Mouse (Mus musculus) MEL (cell line): ENCODE data around the gene Batf2. TPM values are rescaled to one million over a fixed set of nuclear protein-coding genes. Genes with fewer than 3 reads are reported as not detected.

Source experiments
- DNase-seq: peaks from one replicate; pipeline ENCODE4 v3.0.0; 2011; ENCODE audit warnings: low read depth, low spot score
- H3K27ac ChIP-seq: 2 replicates; pipeline ENCODE4 v1.5.1; 2012; ENCODE audit warnings: low read depth, mild to moderate bottlenecking, control low read depth, low read length, moderate library complexity; ENCODE audit not compliant: control insufficient read depth
- H3K27me3 ChIP-seq, 2 experiments: fragments of 150-350 bp in 1 of 2; sonication (generic) in 1 of 2; 2 replicates each; pipeline ENCODE4 v1.6.1; 2012; ENCODE audit warnings: low read length in 2 of 2, mild to moderate bottlenecking in 2 of 2, improper control_type of control experiment in 1 of 2, moderate library complexity in 1 of 2; ENCODE audit not compliant: insufficient read depth in 2 of 2, control insufficient read depth in 1 of 2
- H3K36me3 ChIP-seq, 2 experiments: 2 replicates each; pipeline ENCODE4 v1.6.1; 2012 to 2014; ENCODE audit warnings: low read length in 2 of 2, improper control_type of control experiment in 1 of 2, inconsistent platforms in 1 of 2, mild to moderate bottlenecking in 1 of 2; ENCODE audit not compliant: insufficient read depth in 2 of 2, control insufficient read depth in 1 of 2
- H3K4me1 ChIP-seq, 2 experiments: fragments of 150-350 bp in 1 of 2; sonication (generic) in 1 of 2; 2 replicates each; pipeline ENCODE4 v1.6.1; 2012; ENCODE audit warnings: low read length in 2 of 2, improper control_type of control experiment in 1 of 2, mild to moderate bottlenecking in 1 of 2; ENCODE audit not compliant: insufficient read depth in 2 of 2, control insufficient read depth in 1 of 2
- H3K4me3 ChIP-seq, 2 experiments: fragments of 150-350 bp in 1 of 2; sonication (generic) in 1 of 2; 2 replicates each; pipeline ENCODE4 v1.5.1; 2012; ENCODE audit warnings: low read depth in 2 of 2, low read length in 2 of 2, mild to moderate bottlenecking in 2 of 2, moderate library complexity in 2 of 2, control low read depth in 1 of 2, improper control_type of control experiment in 1 of 2; ENCODE audit not compliant: control insufficient read depth in 1 of 2, insufficient read depth in 1 of 2
- H3K79me2 ChIP-seq: 2 replicates; pipeline ENCODE4 v1.6.1; 2012; ENCODE audit warnings: mild to moderate bottlenecking, low read length, moderate library complexity; ENCODE audit not compliant: control insufficient read depth, poor library complexity, insufficient read depth
- H3K9ac ChIP-seq: 2 replicates; pipeline ENCODE4 v1.6.1; 2012; ENCODE audit warnings: low read depth, mild to moderate bottlenecking, control low read depth, low read length, moderate library complexity; ENCODE audit not compliant: control insufficient read depth, poor library complexity, severe bottlenecking
- H3K9me3 ChIP-seq: fragments of 150-350 bp; sonication (generic); replicated peaks from 2 replicates; pipeline ENCODE4 v1.6.1; 2012; ENCODE audit warnings: mild to moderate bottlenecking, low read length, improper control_type of control experiment, moderate library complexity; ENCODE audit not compliant: insufficient read depth
- BHLHE40 ChIP-seq: IDR thresholded peaks from 2 replicates; pipeline ENCODE4 v1.6.1; 2012; ENCODE audit warnings: low read depth, mild to moderate bottlenecking, inconsistent platforms, low read length, improper control_type of control experiment, borderline replicate concordance
- CHD2 ChIP-seq: IDR thresholded peaks from 2 replicates; pipeline ENCODE4 v1.6.1; 2011; ENCODE audit warnings: low read length, improper control_type of control experiment
- CTCF ChIP-seq, 3 experiments: IDR thresholded peaks in 2 of 3; conservative IDR thresholded peaks in 1 of 3; 2 replicates each; pipeline ENCODE4 v1.5.1; 2011 to 2012; ENCODE audit warnings: low read length in 3 of 3, low read depth in 2 of 3, mild to moderate bottlenecking in 2 of 3, improper control_type of control experiment in 1 of 3, inconsistent platforms in 1 of 3, mixed read lengths in 1 of 3, moderate library complexity in 1 of 3; ENCODE audit not compliant: control insufficient read depth in 1 of 3, insufficient read depth in 1 of 3, poor library complexity in 1 of 3, severe bottlenecking in 1 of 3
- E2F4 ChIP-seq: IDR thresholded peaks from 2 replicates; pipeline ENCODE4 v1.6.1; 2011; ENCODE audit warnings: low read depth, low read length, improper control_type of control experiment, borderline replicate concordance
- EP300 ChIP-seq, 2 experiments: IDR thresholded peaks; 2 replicates each; pipeline ENCODE4 v1.6.1; 2011; ENCODE audit warnings: improper control_type of control experiment in 2 of 2, low read length in 2 of 2, low read depth in 1 of 2, mild to moderate bottlenecking in 1 of 2
- ETS1 ChIP-seq: IDR thresholded peaks from 2 replicates; pipeline ENCODE4 v1.6.1; 2012; ENCODE audit warnings: low read depth, mild to moderate bottlenecking, inconsistent platforms, low read length, improper control_type of control experiment, moderate library complexity
- GATA1 ChIP-seq: IDR thresholded peaks from 2 replicates; pipeline ENCODE4 v1.6.1; 2011; ENCODE audit warnings: low read depth, low read length, improper control_type of control experiment
- JUND ChIP-seq: IDR thresholded peaks from 2 replicates; pipeline ENCODE4 v1.6.1; 2011; ENCODE audit warnings: low read depth, mild to moderate bottlenecking, improper control_type of control experiment, low read length
- MAX ChIP-seq: IDR thresholded peaks from 2 replicates; pipeline ENCODE4 v1.6.1; 2011; ENCODE audit warnings: low read length, improper control_type of control experiment
- MAZ ChIP-seq: IDR thresholded peaks from 2 replicates; pipeline ENCODE4 v1.6.1; 2012; ENCODE audit warnings: low read depth, mild to moderate bottlenecking, inconsistent platforms, low read length, improper control_type of control experiment
- MXI1 ChIP-seq: IDR thresholded peaks from 2 replicates; pipeline ENCODE4 v1.6.1; 2011; ENCODE audit warnings: mild to moderate bottlenecking, low read depth, low read length, improper control_type of control experiment
- POLR2A ChIP-seq, 2 experiments: IDR thresholded peaks; 2 replicates each; pipeline ENCODE4 v1.6.1; 2011 to 2012; ENCODE audit warnings: low read length in 2 of 2, mild to moderate bottlenecking in 2 of 2, control low read depth in 1 of 2, improper control_type of control experiment in 1 of 2, low read depth in 1 of 2, moderate library complexity in 1 of 2; ENCODE audit not compliant: control insufficient read depth in 1 of 2, insufficient read depth in 1 of 2, poor library complexity in 1 of 2
- RCOR1 ChIP-seq: IDR thresholded peaks from 2 replicates; pipeline ENCODE4 v1.6.1; 2012; ENCODE audit warnings: low read depth, mild to moderate bottlenecking, inconsistent platforms, low read length, improper control_type of control experiment
- SIN3A ChIP-seq: IDR thresholded peaks from 2 replicates; pipeline ENCODE4 v1.6.1; 2012; ENCODE audit warnings: low read length, improper control_type of control experiment, inconsistent platforms
- TBP ChIP-seq: IDR thresholded peaks from 2 replicates; pipeline ENCODE4 v1.8.0; 2011; ENCODE audit warnings: low read depth, low read length, improper control_type of control experiment
- TCF12 ChIP-seq: IDR thresholded peaks from 2 replicates; pipeline ENCODE4 v1.6.1; 2014; ENCODE audit warnings: low read depth, mild to moderate bottlenecking, inconsistent platforms, low read length, improper control_type of control experiment, moderate library complexity
- UBTF ChIP-seq: IDR thresholded peaks from 2 replicates; pipeline ENCODE4 v1.6.1; 2012; ENCODE audit warnings: low read depth, mild to moderate bottlenecking, inconsistent platforms, low read length, improper control_type of control experiment, moderate library complexity, borderline replicate concordance; ENCODE audit not compliant: insufficient read depth
- USF2 ChIP-seq, 2 experiments: IDR thresholded peaks; 2 replicates each; pipeline ENCODE4 v1.6.1; 2011 to 2012; ENCODE audit warnings: improper control_type of control experiment in 2 of 2, low read length in 2 of 2, borderline replicate concordance in 1 of 2, inconsistent platforms in 1 of 2, low read depth in 1 of 2, mild to moderate bottlenecking in 1 of 2; ENCODE audit not compliant: insufficient read depth in 1 of 2
- ZC3H11A ChIP-seq: IDR thresholded peaks from 2 replicates; pipeline ENCODE4 v1.6.1; 2012; ENCODE audit warnings: low read depth, mild to moderate bottlenecking, inconsistent platforms, low read length, improper control_type of control experiment
- polyA plus RNA-seq, 2 experiments: library from polyadenylated mRNA; stranded (reverse) in 1 of 2; unstranded in 1 of 2; fragments of >175 nt in 1 of 2; fragments of >200 nt in 1 of 2; gene quantifications; 2 replicates each; pipeline versions ENCODE4 v1.2.1 to v1.2.4; 2012; ENCODE audit warnings: low replicate concordance in 2 of 2, low read depth in 1 of 2; ENCODE audit not compliant: insufficient read length in 2 of 2, insufficient read depth in 1 of 2, missing spikeins in 1 of 2
- total RNA-seq: library from RNA; depleted of rRNA; stranded (reverse); fragments of 300-350 nt; gene quantifications from 2 replicates; pipeline ENCODE4 v1.2.3, GENCODE M21; 2012

Gene Batf2
- total and polyA plus RNA-seq, 3 experiments, result 0.19 to 0.60 TPM; not detected in 1

DNA sequence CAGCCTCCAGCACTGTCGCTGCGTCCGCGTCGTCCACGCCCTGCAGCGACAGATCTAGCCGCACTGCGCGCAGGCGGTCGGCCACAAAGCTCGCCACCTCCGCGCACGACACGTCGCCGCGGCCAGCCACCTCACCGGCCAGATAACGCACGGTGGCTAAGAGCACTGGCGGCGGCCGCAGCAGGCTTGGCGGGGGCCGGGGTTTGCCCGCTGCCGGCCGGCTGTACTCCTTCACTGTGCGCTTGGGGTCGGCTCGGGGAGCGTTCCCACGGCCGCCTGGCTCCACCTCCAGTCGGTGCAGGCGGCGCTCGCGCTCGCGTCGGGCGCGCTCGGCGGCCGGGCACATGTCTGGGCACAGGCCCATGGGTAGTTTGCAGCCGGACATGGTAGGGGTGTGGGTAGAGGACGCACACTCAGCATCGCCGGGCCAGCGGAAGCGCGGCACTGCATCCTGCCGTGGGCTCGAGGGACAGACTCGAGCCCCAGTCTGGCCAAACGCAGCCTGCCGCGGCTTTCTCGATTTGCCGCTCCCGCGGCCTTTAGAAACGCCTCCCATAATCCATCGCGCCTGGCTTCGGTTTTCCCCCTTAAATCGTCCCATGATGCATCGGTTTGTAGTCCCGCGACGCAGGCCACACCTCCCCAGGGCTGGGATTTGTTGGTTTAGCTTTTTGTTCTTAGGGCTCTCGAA, 22.7 kb upstream of the Batf2 start, which contains the start of gene Sac3d1 (continued):
- TF ChIP-seq CTCF (IDR thresholded peaks at IDR 0.05 in 2 of 3, conservative IDR thresholded peaks at IDR 0.05 in 1 of 3; ENCODE audit: control insufficient read depth in 1 of 3, insufficient read depth in 1 of 3, low read depth in 2 of 3, low read length in 3 of 3, poor library complexity in 1 of 3, severe bottlenecking in 1 of 3) (no peak), ZC3H11A (no peak), TCF12 (peak; percentile 54; the same call in 1 of the 2 replicates), POLR2A (IDR thresholded peaks at IDR 0.05; ENCODE audit: control insufficient read depth in 1 of 2, insufficient read depth in 1 of 2, low read depth in 1 of 2, low read length in 2 of 2, poor library complexity in 1 of 2) (peak; percentile 97 to 99), RCOR1 (no peak), MAX (peak; percentile 87), USF2 (IDR thresholded peaks at IDR 0.05; ENCODE audit: borderline replicate concordance in 1 of 2, insufficient read depth in 1 of 2, low read depth in 1 of 2, low read length in 2 of 2) (no peak), TBP (peak; percentile 95), JUND (no peak), E2F4 (peak; percentile 74; the same call in 1 of the 2 replicates), MXI1 (peak; percentile 87), SIN3A (peak; percentile 87), GATA1 (no peak), MAZ (no peak), EP300 (IDR thresholded peaks at IDR 0.05; ENCODE audit: low read depth in 1 of 2, low read length in 2 of 2) (no peak), CHD2 (no peak; the same call in 1 of the 2 replicates)

DNA sequence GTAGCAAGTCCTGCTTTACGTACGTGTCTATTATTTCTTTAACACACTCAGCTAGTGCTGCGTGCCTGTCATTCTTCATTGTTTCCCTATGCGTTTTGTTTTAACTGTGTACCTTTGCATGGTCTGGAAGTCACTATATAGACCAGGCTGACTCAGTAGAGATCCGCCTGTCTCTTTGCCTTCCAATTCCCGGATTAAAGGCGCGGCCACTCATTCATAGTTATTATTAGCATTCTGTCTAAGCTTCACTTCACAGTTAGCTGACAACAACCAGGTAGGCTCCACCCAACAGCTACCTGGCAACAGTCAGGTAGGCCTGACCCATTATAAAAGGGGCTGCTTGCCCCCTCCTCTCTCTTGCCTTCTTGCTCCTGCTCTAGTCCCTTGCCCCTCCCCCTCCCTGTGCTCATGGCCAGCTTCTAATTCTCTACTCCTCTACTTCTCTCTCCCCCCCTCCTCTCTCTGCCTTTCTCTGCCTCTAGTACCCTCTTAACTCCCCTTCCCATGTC, 22.1 kb upstream of the Batf2 start:
- H3K36me3 ChIP-seq, result peaks cover 0 to 10% of the 10 kb centered on the region in 2 experiments; a peak in 2 of 4 replicates
- H3K27ac ChIP-seq, result peak overlapping the region; percentile 47
- peaks cover 22% of the 10 kb centered on the region for H3K79me2 ChIP-seq
- peak overlapping the region; percentile 60 to 74 for H3K4me3 ChIP-seq
- TF ChIP-seq ETS1 (0 out of 2 replicates have a peak, but pooled peaks have one; percentile 1), BHLHE40 (no peak), UBTF (no peak)
- H3K4me1 ChIP-seq, result peaks cover 2 to 10% of the 10 kb centered on the region in 2 experiments; a peak in 2 of 4 replicates
- H3K9ac ChIP-seq, result peak overlapping the region; percentile 48
- no peaks in the 10 kb centered on the region for H3K27me3 ChIP-seq
- no peaks in the 10 kb centered on the region for H3K9me3 ChIP-seq
- DNase-seq, result peak; percentile 40
